In the genomic region with DNA sequence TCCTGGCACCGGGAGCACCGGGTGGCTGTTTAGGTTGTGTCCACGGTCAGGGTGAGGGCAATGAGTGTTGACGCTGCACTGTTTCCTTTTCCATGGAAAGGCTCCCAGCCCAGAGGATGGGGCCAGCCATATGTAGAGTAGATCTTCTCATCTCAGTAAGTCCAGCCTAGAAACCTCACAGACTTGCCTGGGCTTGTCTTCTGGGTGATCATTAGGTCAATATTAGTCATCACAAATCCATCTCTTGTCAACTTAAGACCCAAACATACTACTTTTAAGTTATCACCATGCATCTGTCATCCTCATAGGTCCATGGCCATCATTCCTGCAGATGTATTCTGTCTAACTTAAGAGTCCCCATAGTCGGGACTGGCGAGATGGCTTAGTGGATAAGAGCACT, we compare ENCODE assay signal across 16 mouse cellular contexts.
"Had no signal": no experiment of that assay in that cellular context is flagged by ENCODE, and none has a peak within 500 bp of the region (broad histone marks: within the 10 kb centered on the region; RNA-seq: fewer than 3 reads in every experiment).

No protein-coding gene starts in this region.

- H3K4me3 ChIP-seq: neural tube, embryonic 13.5 days; neural tube, embryonic 15.5 days; stomach, embryonic 15.5 days had no signal

- H3K27ac ChIP-seq: neural tube, embryonic 13.5 days; neural tube, embryonic 15.5 days; stomach, embryonic 15.5 days; stomach, postnatal 0 days had no signal

- H3K9me3 ChIP-seq: neural tube, embryonic 13.5 days; neural tube, embryonic 15.5 days; stomach, embryonic 15.5 days had no signal

- H3K36me3 ChIP-seq: neural tube, embryonic 13.5 days; neural tube, embryonic 15.5 days; stomach, embryonic 15.5 days had no signal

- DNase-seq: retina, postnatal 1 day; right cerebral cortex, adult 18-20 months; right cerebral cortex, postnatal 14 days; right cerebral cortex, postnatal 25 days; right cerebral cortex, postnatal 4 days; spleen, adult 18-20 months; thymus, adult 18-20 months; thymus, adult 2 months; thymus, postnatal 14 days; thymus, postnatal 25 days; thymus, postnatal 36 days; thymus, postnatal 4 days had no signal

- H3K4me2 ChIP-seq: neural tube, embryonic 13.5 days; neural tube, embryonic 15.5 days; stomach, embryonic 15.5 days had no signal

- H3K4me1 ChIP-seq: neural tube, embryonic 13.5 days; neural tube, embryonic 15.5 days had no signal

- H3K9ac ChIP-seq: neural tube, embryonic 13.5 days; neural tube, embryonic 15.5 days; stomach, embryonic 15.5 days had no signal

- H3K27me3 ChIP-seq: neural tube, embryonic 13.5 days; neural tube, embryonic 15.5 days; stomach, embryonic 15.5 days had no signal
